Mouse (Mus musculus): ENCODE data around the gene Meis1. TPM values are rescaled to one million over a fixed set of nuclear protein-coding genes. Genes with fewer than 3 reads are reported as not detected.

Gene Meis1
- polyA plus RNA-seq, 1 experiment from 2014 or later: 46.3 TPM

DNA sequence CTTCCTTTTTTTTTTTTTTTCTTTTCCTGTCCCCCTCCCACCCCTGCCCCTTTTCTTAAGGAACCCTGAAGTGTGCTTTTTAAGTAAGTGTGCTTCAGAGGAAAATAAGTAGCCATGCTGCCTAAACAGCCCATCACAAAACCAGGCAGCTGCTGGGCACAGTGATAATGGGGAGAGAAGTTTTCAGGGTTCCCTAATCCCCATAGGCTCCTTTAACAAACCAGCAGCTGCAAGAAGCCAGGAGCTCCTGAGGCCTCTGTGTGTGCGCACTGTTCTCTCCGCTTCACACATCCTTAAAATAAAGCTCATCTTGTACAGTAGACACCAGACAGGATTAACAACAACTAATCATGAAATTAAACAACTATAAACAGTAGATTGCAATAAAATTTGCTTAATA is 63.9 kb downstream of the Meis1 start:
- H3K36me3 ChIP-seq (ENCODE audit: control insufficient read depth, insufficient read depth, low read length): no peaks in the 10 kb centered on the region
- H3K9ac ChIP-seq (ENCODE audit: low read depth, low read length): no peak overlapping the region
- H3K4me3 ChIP-seq (ENCODE audit: low read depth, low read length): no peak overlapping the region
- no peak overlapping the region for H3K27ac ChIP-seq (replicated peaks; ENCODE audit: low read depth, low read length)
- DNase-seq (ENCODE audit: low spot score) (no peak), ATAC-seq (ENCODE audit: low read depth) (no peak; the same call in 1 of the 2 replicates)
- no peak overlapping the region for H3K4me2 ChIP-seq (ENCODE audit: low read depth, low read length)
- peaks cover 10% of the 10 kb centered on the region for H3K4me1 ChIP-seq (ENCODE audit: control insufficient read depth, insufficient read depth, low read length)
- WGBS: 83% methylated on average over 2 of the region's 2 CpGs
- H3K9me3 ChIP-seq (ENCODE audit: control insufficient read depth, low read length): no peaks in the 10 kb centered on the region
- H3K27me3 ChIP-seq (replicated peaks; ENCODE audit: control insufficient read depth, insufficient read depth, low read length): no peaks in the 10 kb centered on the region

DNA sequence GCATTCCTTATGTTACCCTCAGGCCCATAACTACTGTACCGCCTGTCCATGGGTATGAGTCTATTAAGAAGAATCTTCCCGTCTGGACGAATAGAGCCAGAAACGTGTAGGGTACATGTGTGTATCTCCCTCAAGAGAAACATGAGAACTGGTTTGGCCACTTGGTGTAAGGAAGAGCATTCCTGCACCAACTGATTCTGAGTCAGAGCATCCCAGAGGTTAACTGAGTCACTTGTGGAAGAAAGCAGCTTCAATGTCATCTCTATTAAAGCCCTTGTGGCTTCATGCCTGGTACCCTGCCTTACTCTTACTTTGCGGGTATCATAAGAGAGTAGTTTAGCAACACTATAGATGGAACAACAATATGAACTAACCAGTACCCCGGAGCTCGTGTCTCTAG is 64.9 kb downstream of the Meis1 start:
- Histone ChIP-seq H3K4me1 (ENCODE audit: control insufficient read depth, insufficient read depth, low read length) (peaks cover 10% of the 10 kb centered on the region), H3K36me3 (ENCODE audit: control insufficient read depth, insufficient read depth, low read length) (no peaks in the 10 kb centered on the region), H3K9ac (ENCODE audit: low read depth, low read length) (no peak overlapping the region), H3K4me3 (ENCODE audit: low read depth, low read length) (no peak overlapping the region), H3K4me2 (ENCODE audit: low read depth, low read length) (no peak overlapping the region), H3K9me3 (ENCODE audit: control insufficient read depth, low read length) (no peaks in the 10 kb centered on the region), H3K27ac (replicated peaks; ENCODE audit: low read depth, low read length) (no peak overlapping the region), H3K27me3 (replicated peaks; ENCODE audit: control insufficient read depth, insufficient read depth, low read length) (no peaks in the 10 kb centered on the region)
- ATAC-seq (ENCODE audit: low read depth) (no peak), DNase-seq (ENCODE audit: low spot score) (no peak)
- WGBS: 74% methylated on average over 7 of the region's 7 CpGs

DNA sequence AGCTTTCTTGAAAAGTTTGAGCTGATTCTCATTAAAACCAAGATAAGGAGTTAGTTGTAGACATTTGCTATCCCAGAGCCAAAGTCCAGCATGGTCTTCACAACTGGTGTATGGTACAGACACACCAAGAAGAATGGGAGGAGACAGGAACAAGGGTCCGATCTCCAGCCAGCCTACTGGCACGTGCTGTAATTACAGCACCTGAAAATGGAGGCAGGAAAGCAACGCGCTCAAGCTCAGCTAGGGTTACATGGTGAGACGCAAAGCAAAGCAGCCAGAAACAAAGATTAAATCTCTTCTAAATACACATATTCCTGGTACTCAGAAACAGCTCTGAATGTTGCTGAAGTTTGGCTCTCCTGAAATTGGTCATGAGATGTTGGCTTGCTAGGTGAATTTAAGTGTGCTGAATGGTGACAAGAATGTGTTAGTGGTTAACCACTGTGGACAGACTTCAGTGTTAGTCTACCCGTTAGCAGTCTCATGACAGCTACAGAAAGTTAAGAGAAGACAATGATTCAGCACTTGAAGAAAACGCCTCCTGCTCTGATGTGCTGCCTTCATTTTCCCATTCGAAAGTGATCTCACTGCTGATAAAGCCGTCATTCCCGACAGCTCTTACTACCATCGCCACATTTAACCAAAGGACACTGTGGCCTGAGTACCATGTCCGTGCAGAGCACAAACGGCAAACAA is 70.0 kb downstream of the Meis1 start:
- H3K9me3 ChIP-seq (ENCODE audit: control insufficient read depth, low read length): no peaks in the 10 kb centered on the region
- 84% methylated on average over 13 of the region's 13 CpGs for WGBS
- ATAC-seq (ENCODE audit: low read depth) (no peak), DNase-seq (ENCODE audit: low spot score) (no peak)
- H3K27ac ChIP-seq (replicated peaks; ENCODE audit: low read depth, low read length): no peak overlapping the region
- no peaks in the 10 kb centered on the region for H3K36me3 ChIP-seq (ENCODE audit: control insufficient read depth, insufficient read depth, low read length)
- no peak overlapping the region for H3K4me3 ChIP-seq (ENCODE audit: low read depth, low read length)
- H3K4me1 ChIP-seq (ENCODE audit: control insufficient read depth, insufficient read depth, low read length): peaks cover 17% of the 10 kb centered on the region
- H3K4me2 ChIP-seq (ENCODE audit: low read depth, low read length): no peak overlapping the region
- H3K27me3 ChIP-seq (replicated peaks; ENCODE audit: control insufficient read depth, insufficient read depth, low read length): no peaks in the 10 kb centered on the region
- H3K9ac ChIP-seq (ENCODE audit: low read depth, low read length): no peak overlapping the region

DNA sequence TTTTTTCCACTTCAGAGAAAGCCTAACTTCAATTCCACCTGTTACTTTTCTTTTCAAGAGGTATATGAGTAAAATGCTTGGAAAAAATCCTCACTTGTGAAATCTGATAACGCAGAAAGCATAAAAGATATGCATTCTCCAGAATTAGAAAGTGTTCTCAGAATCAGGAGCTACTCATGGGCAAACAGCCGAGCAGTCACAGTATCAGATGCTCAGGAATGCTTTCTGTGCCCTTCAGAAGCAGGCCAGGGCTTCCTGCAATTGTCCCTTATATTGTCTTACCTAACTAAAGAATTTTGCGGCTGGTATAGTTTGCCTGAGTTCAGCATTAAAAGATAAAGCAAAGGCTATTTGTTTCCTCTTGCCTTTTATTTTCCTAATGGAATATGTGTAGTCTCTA is 71.4 kb downstream of the Meis1 start:
- H3K4me1 ChIP-seq (ENCODE audit: control insufficient read depth, insufficient read depth, low read length): peaks cover 18% of the 10 kb centered on the region
- no peak overlapping the region for H3K4me3 ChIP-seq (ENCODE audit: low read depth, low read length)
- WGBS: 63% methylated on average over 3 of the region's 3 CpGs
- no peaks in the 10 kb centered on the region for H3K9me3 ChIP-seq (ENCODE audit: control insufficient read depth, low read length)
- H3K4me2 ChIP-seq (ENCODE audit: low read depth, low read length): no peak overlapping the region
- no peak overlapping the region for H3K27ac ChIP-seq (replicated peaks; ENCODE audit: low read depth, low read length)
- DNase-seq (ENCODE audit: low spot score) (no peak), ATAC-seq (ENCODE audit: low read depth) (no peak)
- no peak overlapping the region for H3K9ac ChIP-seq (ENCODE audit: low read depth, low read length)
- no peaks in the 10 kb centered on the region for H3K36me3 ChIP-seq (ENCODE audit: control insufficient read depth, insufficient read depth, low read length)
- H3K27me3 ChIP-seq (replicated peaks; ENCODE audit: control insufficient read depth, insufficient read depth, low read length): no peaks in the 10 kb centered on the region

DNA sequence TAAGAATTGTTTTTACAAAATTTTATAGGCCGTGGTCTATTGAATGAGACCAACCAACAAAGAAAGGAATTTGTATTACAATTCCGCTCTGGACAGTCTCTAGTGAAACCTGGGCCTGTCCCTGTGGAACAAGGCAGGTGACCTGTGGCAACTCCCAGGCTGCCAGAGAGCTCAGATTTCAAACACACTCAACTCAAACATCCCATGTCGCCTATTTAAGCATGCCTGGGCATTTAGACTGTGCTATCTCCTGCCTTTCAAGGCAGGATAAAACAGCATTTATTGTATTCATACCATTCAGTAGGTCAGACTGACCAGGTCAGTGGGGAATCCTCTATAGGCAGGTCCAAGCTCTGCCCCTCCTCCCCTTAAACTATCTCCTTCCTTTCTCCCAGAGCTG is 73.0 kb downstream of the Meis1 start:
- ATAC-seq (ENCODE audit: low read depth) (no peak), DNase-seq (ENCODE audit: low spot score) (no peak)
- WGBS: 41% methylated on average over 3 of the region's 3 CpGs
- no peak overlapping the region for H3K27ac ChIP-seq (replicated peaks; ENCODE audit: low read depth, low read length)
- no peak overlapping the region for H3K9ac ChIP-seq (ENCODE audit: low read depth, low read length)
- no peaks in the 10 kb centered on the region for H3K36me3 ChIP-seq (ENCODE audit: control insufficient read depth, insufficient read depth, low read length)
- no peaks in the 10 kb centered on the region for H3K9me3 ChIP-seq (ENCODE audit: control insufficient read depth, low read length)
- H3K4me3 ChIP-seq (ENCODE audit: low read depth, low read length): no peak overlapping the region
- no peaks in the 10 kb centered on the region for H3K27me3 ChIP-seq (replicated peaks; ENCODE audit: control insufficient read depth, insufficient read depth, low read length)
- peaks cover 26% of the 10 kb centered on the region for H3K4me1 ChIP-seq (ENCODE audit: control insufficient read depth, insufficient read depth, low read length)
- H3K4me2 ChIP-seq (ENCODE audit: low read depth, low read length): no peak overlapping the region

DNA sequence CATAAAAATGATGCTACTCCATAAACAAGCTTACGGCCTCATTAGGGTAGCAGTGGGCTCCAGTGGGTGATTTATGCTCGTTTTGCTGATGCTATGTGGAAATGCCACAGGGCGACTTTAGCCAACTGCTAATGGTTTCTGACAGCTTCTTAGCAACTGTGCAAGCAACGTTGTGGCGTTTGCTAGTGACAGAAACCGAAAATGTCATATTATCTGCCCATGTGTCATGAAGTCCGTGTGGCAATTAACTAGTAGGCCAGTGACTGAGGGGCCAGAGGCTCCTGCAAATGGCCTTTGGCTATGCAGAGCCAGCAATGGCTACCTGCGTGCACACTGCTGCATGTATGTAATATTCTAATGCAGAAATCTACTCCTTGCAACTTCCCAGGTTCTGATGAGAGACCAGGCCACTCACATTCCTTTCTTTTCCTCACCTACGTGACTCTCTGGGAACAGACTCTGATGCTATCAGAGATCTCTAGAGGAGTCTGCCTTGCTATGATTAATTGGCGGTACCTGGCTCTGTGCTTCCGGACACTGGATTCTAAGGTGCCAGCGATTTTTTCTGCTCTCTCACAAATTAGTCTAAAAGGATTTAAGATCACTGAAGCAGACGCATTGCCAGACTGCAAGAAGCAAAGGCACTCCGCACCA is 73.7 kb downstream of the Meis1 start:
- no peaks in the 10 kb centered on the region for H3K9me3 ChIP-seq (ENCODE audit: control insufficient read depth, low read length)
- H3K36me3 ChIP-seq (ENCODE audit: control insufficient read depth, insufficient read depth, low read length): no peaks in the 10 kb centered on the region
- H3K27me3 ChIP-seq (replicated peaks; ENCODE audit: control insufficient read depth, insufficient read depth, low read length): no peaks in the 10 kb centered on the region
- no peak overlapping the region for H3K27ac ChIP-seq (replicated peaks; ENCODE audit: low read depth, low read length)
- peaks cover 26% of the 10 kb centered on the region for H3K4me1 ChIP-seq (ENCODE audit: control insufficient read depth, insufficient read depth, low read length)
- H3K4me3 ChIP-seq (ENCODE audit: low read depth, low read length): no peak overlapping the region
- WGBS: 47% methylated on average over 14 of the region's 14 CpGs
- H3K9ac ChIP-seq (ENCODE audit: low read depth, low read length): no peak overlapping the region
- H3K4me2 ChIP-seq (ENCODE audit: low read depth, low read length): no peak overlapping the region
- peak; percentile 67; the same call in 1 of the 2 replicates for ATAC-seq (ENCODE audit: low read depth)
- peak; percentile 78 for DNase-seq (ENCODE audit: low spot score)

DNA sequence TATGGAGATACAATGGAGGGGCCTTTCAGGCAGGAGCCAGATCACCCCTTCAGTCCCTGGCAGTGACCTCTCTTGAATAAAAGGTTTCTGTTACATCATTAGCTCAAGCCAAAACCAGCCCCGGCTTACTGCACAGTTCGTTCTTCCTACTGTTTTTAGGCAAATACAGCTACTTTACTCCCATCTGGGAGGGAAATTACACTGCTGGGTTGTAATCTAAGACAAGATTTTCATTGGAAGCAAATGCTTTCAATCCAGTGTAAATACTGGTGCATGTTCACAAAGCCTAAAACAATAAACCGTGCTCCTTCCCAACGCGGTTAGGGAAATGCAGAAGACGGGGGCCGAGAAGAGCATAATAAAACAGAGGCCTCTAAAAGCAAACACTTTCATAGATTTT is 74.6 kb downstream of the Meis1 start:
- ATAC-seq (ENCODE audit: low read depth) (no peak), DNase-seq (ENCODE audit: low spot score) (peak; percentile 61)
- peaks cover 26% of the 10 kb centered on the region for H3K4me1 ChIP-seq (ENCODE audit: control insufficient read depth, insufficient read depth, low read length)
- no peak overlapping the region for H3K4me2 ChIP-seq (ENCODE audit: low read depth, low read length)
- H3K4me3 ChIP-seq (ENCODE audit: low read depth, low read length): no peak overlapping the region
- no peaks in the 10 kb centered on the region for H3K27me3 ChIP-seq (replicated peaks; ENCODE audit: control insufficient read depth, insufficient read depth, low read length)
- no peaks in the 10 kb centered on the region for H3K9me3 ChIP-seq (ENCODE audit: control insufficient read depth, low read length)
- H3K9ac ChIP-seq (ENCODE audit: low read depth, low read length): no peak overlapping the region
- 28% methylated on average over 7 of the region's 7 CpGs for WGBS
- H3K36me3 ChIP-seq (ENCODE audit: control insufficient read depth, insufficient read depth, low read length): no peaks in the 10 kb centered on the region
- H3K27ac ChIP-seq (replicated peaks; ENCODE audit: low read depth, low read length): no peak overlapping the region; the same call in 1 of the 2 replicates

DNA sequence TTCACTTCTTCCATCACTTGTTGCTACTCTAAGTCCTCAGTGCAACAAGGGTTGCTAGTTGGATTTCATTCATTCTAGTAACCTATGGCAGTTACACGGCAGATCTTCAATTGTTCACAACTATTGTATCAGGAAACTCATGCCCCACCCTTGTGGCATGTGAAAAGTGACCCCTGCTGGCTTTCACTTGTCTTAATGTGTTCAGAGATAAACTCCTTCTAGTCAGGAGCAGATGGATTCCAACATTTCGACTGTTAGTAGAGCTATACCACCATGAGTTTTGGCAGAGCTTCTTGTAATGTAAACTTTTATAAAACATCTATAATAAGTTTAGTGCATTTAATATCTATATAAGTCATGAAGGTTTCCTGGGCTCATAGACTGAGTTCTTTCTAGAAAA is 75.8 kb downstream of the Meis1 start:
- H3K4me3 ChIP-seq (ENCODE audit: low read depth, low read length): no peak overlapping the region
- no peak overlapping the region for H3K4me2 ChIP-seq (ENCODE audit: low read depth, low read length)
- no peak overlapping the region for H3K27ac ChIP-seq (replicated peaks; ENCODE audit: low read depth, low read length)
- H3K9me3 ChIP-seq (ENCODE audit: control insufficient read depth, low read length): no peaks in the 10 kb centered on the region
- no peaks in the 10 kb centered on the region for H3K36me3 ChIP-seq (ENCODE audit: control insufficient read depth, insufficient read depth, low read length)
- no peaks in the 10 kb centered on the region for H3K27me3 ChIP-seq (replicated peaks; ENCODE audit: control insufficient read depth, insufficient read depth, low read length)
- ATAC-seq (ENCODE audit: low read depth): no peak
- WGBS: 79% methylated on average over 2 of the region's 2 CpGs
- no peak overlapping the region for H3K9ac ChIP-seq (ENCODE audit: low read depth, low read length)
- no peak for DNase-seq (ENCODE audit: low spot score)
- peaks cover 26% of the 10 kb centered on the region for H3K4me1 ChIP-seq (ENCODE audit: control insufficient read depth, insufficient read depth, low read length)

DNA sequence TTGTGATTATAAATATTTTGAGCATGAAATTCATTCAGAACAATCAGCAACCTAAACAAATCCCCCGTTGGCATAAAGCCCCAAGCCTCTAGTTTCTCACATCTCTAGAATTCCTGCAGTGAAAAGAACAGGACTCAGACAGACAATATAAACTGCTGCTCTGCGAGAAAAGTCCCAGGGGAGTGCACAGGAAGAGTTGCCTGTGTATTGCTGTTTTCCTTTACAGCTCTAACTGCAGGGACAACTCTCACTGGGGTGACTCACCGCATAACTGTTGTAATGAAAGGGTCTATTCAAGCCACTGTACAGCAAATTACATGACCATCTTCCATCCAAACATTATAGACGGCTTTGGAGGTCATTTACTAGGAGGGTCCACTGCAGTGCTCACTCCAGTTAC is 77.9 kb downstream of the Meis1 start:
- Histone ChIP-seq H3K27me3 (replicated peaks; ENCODE audit: control insufficient read depth, insufficient read depth, low read length) (no peaks in the 10 kb centered on the region), H3K9ac (ENCODE audit: low read depth, low read length) (no peak overlapping the region), H3K4me2 (ENCODE audit: low read depth, low read length) (peak overlapping the region; percentile 7; the same call in 1 of the 2 replicates), H3K27ac (replicated peaks; ENCODE audit: low read depth, low read length) (no peak overlapping the region), H3K9me3 (ENCODE audit: control insufficient read depth, low read length) (no peaks in the 10 kb centered on the region), H3K4me1 (ENCODE audit: control insufficient read depth, insufficient read depth, low read length) (peaks cover 23% of the 10 kb centered on the region), H3K4me3 (ENCODE audit: low read depth, low read length) (no peak overlapping the region), H3K36me3 (ENCODE audit: control insufficient read depth, insufficient read depth, low read length) (no peaks in the 10 kb centered on the region)
- 27% methylated on average over 4 of the region's 4 CpGs for WGBS
- peak; percentile 78 for DNase-seq (ENCODE audit: low spot score)
- ATAC-seq (ENCODE audit: low read depth): peak; percentile 38; the same call in 1 of the 2 replicates

All from embryonic facial prominence, embryonic 14.5 days (tissue).